Mouse (Mus musculus) CH12.LX (cell line): ENCODE results near the gene Bmp8a.
"Not testable (repeated sequence)": the region's sequence is repeated elsewhere in the genome, so short reads cannot be mapped to it uniquely, and the experiment has no call there.

Experiments used
- CTCF ChIP-seq, 2 experiments: IDR thresholded peaks in 1 of 2; conservative IDR thresholded peaks in 1 of 2; 2 replicates each; pipeline ENCODE4 v1.5.1; 2011 to 2012; ENCODE audit warnings: low read depth in 2 of 2, low read length in 2 of 2, improper control_type of control experiment in 1 of 2, inconsistent platforms in 1 of 2, mild to moderate bottlenecking in 1 of 2, moderate library complexity in 1 of 2
- EP300 ChIP-seq: IDR thresholded peaks from 2 replicates; pipeline ENCODE4 v1.6.1; 2011; ENCODE audit warnings: low read length, improper control_type of control experiment
- HCFC1 ChIP-seq: IDR thresholded peaks from 2 replicates; pipeline ENCODE4 v1.6.1; 2012; ENCODE audit warnings: low read depth, mild to moderate bottlenecking, inconsistent platforms, low read length, improper control_type of control experiment
- KAT2A ChIP-seq: IDR thresholded peaks from 2 replicates; pipeline ENCODE4 v1.6.1; 2012; ENCODE audit warnings: low read length, improper control_type of control experiment, inconsistent platforms; ENCODE audit not compliant: insufficient replicate concordance
- MEF2A ChIP-seq: IDR thresholded peaks from 2 replicates; pipeline ENCODE4 v1.6.1; 2014; ENCODE audit warnings: low read depth, mild to moderate bottlenecking, inconsistent platforms, low read length, improper control_type of control experiment, borderline replicate concordance
- MYC ChIP-seq: IDR thresholded peaks from 2 replicates; pipeline ENCODE4 v1.6.1; 2011; ENCODE audit warnings: low read depth, mild to moderate bottlenecking, improper control_type of control experiment, low read length
- NRF1 ChIP-seq: IDR thresholded peaks from 2 replicates; pipeline ENCODE4 v1.6.1; 2014; ENCODE audit warnings: low read depth, mild to moderate bottlenecking, inconsistent platforms, low read length, improper control_type of control experiment, moderate library complexity
- POLR2A ChIP-seq: IDR thresholded peaks from 2 replicates; pipeline ENCODE4 v1.6.1; 2011; ENCODE audit warnings: low read depth, mild to moderate bottlenecking, improper control_type of control experiment, low read length
- TBP ChIP-seq: conservative IDR thresholded peaks from 2 replicates; pipeline ENCODE4 v1.6.1; 2011; ENCODE audit warnings: low read depth, low read length, improper control_type of control experiment
- ZC3H11A ChIP-seq: IDR thresholded peaks from 2 replicates; pipeline ENCODE4 v1.6.1; 2012; ENCODE audit warnings: low read depth, mild to moderate bottlenecking, inconsistent platforms, low read length, improper control_type of control experiment
- ZNF384 ChIP-seq: IDR thresholded peaks from 2 replicates; pipeline ENCODE4 v1.6.1; 2012; ENCODE audit warnings: low read depth, low read length, improper control_type of control experiment, inconsistent platforms

DNA sequence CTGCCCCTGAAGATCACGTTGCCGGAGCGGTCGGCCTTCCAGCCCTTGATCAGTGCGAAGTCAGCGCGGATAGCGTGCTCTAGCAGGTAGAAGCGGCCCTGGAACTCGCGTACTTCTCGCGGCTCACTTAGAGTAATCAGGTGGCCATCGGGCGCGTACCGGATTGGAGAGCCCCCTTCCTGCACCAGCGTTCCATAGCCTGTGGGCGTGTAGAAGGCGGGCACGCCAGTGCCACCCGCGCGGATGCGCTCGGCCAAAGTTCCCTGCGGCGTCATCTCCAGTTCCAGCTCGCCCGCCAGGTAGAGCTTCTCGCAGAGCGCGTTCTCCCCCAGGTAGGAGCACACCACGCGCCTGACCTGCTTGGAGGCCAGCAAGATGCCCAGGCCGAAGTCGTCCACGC is 20.1 kb downstream of the Bmp8a start:
- TF ChIP-seq KAT2A; ZNF384; CTCF (conservative IDR thresholded peaks at IDR 0.05 in 1 of 2, IDR thresholded peaks at IDR 0.05 in 1 of 2; ENCODE audit: low read depth in 2 of 2, low read length in 2 of 2); HCFC1; NRF1; EP300; POLR2A; MEF2A; MYC; TBP; ZC3H11A: not testable (repeated sequence)
